In the genomic region with DNA sequence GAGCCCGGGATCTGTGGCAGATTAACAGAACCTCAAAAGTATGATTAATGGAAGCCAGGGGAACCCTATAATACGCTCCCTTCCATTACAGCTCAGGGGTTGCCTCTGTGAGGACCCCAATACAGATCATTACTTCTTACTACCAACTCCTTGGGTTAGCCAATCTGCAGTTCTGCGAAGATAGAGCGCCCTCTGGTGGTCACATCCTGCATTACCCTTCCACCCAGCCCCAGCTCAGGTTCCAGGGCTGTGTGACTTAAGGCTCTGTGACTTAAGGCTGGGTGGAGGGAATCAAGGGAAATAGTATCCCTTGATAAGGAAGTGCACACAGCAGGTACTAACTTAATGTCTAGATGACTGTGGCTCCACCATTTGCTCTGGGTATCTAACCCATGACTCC, we compare ENCODE assay signal across 8 mouse cellular contexts. TPM values are rescaled to one million over a fixed set of nuclear protein-coding genes. Genes with fewer than 3 reads are reported as not detected.
DNase-seq lines count a peak whose midpoint lies in the region; ATAC-seq and TF ChIP-seq lines count a peak whose summit lies in the region.
"Had no signal": no experiment of that assay in that cellular context is flagged by ENCODE, and none has a peak within 500 bp of the region (broad histone marks: within the 10 kb centered on the region; RNA-seq: fewer than 3 reads in every experiment).

No protein-coding gene starts in this region.

- peaks cover 15% of the 10 kb centered on the region; the same call in 1 of the 2 replicates for H3K36me3 ChIP-seq in hindbrain, postnatal 0 days (ENCODE audit: insufficient read depth, low read length)
- H3K36me3 ChIP-seq in midbrain, embryonic 14.5 days (ENCODE audit: control insufficient read depth, insufficient read depth, low read length): peaks cover 65% of the 10 kb centered on the region

- intact Hi-C loops in left cerebral cortex, postnatal 14 days (cut with DNase I): loop anchor here (5.0 to 10.0 kb wide), 4 partner anchors 91 to 213 kb away; a partner anchor contains a TSS

- H3K4me3 ChIP-seq in hindbrain, postnatal 0 days (ENCODE audit: low read length): no peak overlapping the region
- no peak overlapping the region for H3K4me3 ChIP-seq in midbrain, embryonic 14.5 days (replicated peaks; ENCODE audit: low read depth, low read length)
- H3K4me3 ChIP-seq: megakaryocyte, embryonic 14.5 days had no signal

- H3K9ac ChIP-seq in hindbrain, postnatal 0 days (replicated peaks; ENCODE audit: low read length): no peak overlapping the region
- no peak overlapping the region for H3K9ac ChIP-seq in midbrain, embryonic 14.5 days (replicated peaks; ENCODE audit: low read length)

- TF ChIP-seq CTCF in hindbrain, postnatal 0 days (IDR thresholded peaks at IDR 0.05; ENCODE audit: low read depth): peak; percentile 99

- peak; percentile 47; the same call in 1 of the 2 replicates for ATAC-seq in hindbrain, postnatal 0 days
- no peak for ATAC-seq in midbrain, embryonic 14.5 days (ENCODE audit: low FRiP score, low TSS enrichment)

- H3K9me3 ChIP-seq in hindbrain, postnatal 0 days (ENCODE audit: low read length): no peaks in the 10 kb centered on the region
- H3K9me3 ChIP-seq in midbrain, embryonic 14.5 days (ENCODE audit: control insufficient read depth, low read length): no peaks in the 10 kb centered on the region

- DNase-seq in ZHBTc4 (ENCODE audit: low read depth, low spot score): peak; percentile 83
- peak; percentile 87 for DNase-seq in cerebellum, adult 9-10 months
- peak; percentile 82 to 83 for DNase-seq in frontal cortex, postnatal 36 days (ENCODE audit: low spot score in 2 of 2)
- DNase-seq in hindbrain, postnatal 0 days (ENCODE audit: low spot score): peak; percentile 84
- peak; percentile 82 to 91 for DNase-seq in left cerebral cortex, postnatal 14 days (ENCODE audit: low spot score in 2 of 2)
- DNase-seq in midbrain, embryonic 14.5 days: peak; percentile 89
- DNase-seq in spleen, adult 18-20 months: peak; percentile 41 to 82

- no peaks in the 10 kb centered on the region for H3K27me3 ChIP-seq in hindbrain, postnatal 0 days (ENCODE audit: insufficient read depth, low read length)
- no peaks in the 10 kb centered on the region for H3K27me3 ChIP-seq in midbrain, embryonic 14.5 days (ENCODE audit: control insufficient read depth, insufficient read depth, low read length)

- H3K4me2 ChIP-seq in hindbrain, postnatal 0 days (ENCODE audit: low read depth, low read length): no peak overlapping the region
- H3K4me2 ChIP-seq in midbrain, embryonic 14.5 days (ENCODE audit: low read length): no peak overlapping the region

- no peaks in the 10 kb centered on the region for H3K4me1 ChIP-seq in hindbrain, postnatal 0 days (ENCODE audit: insufficient read depth, low read length)
- no peaks in the 10 kb centered on the region for H3K4me1 ChIP-seq in midbrain, embryonic 14.5 days (ENCODE audit: control insufficient read depth, insufficient read depth, low read length)
- H3K4me1 ChIP-seq: megakaryocyte, embryonic 14.5 days had no signal

- H3K27ac ChIP-seq in hindbrain, postnatal 0 days: no peak overlapping the region
- H3K27ac ChIP-seq in midbrain, embryonic 14.5 days (replicated peaks; ENCODE audit: low read depth, low read length): no peak overlapping the region

- WGBS in hindbrain, postnatal 0 days: 24% methylated on average over 4 of the region's 4 CpGs
- 28% methylated on average over 4 of the region's 4 CpGs for WGBS in midbrain, embryonic 14.5 days

RNA-seq across cellular contexts. Expression of a gene that starts 25.7 kb away (rescaled TPM):
- 77.1 and 80.1 TPM in 2 replicates for total RNA-seq in hindbrain, postnatal 0 days (2014; rRNA removed)
- polyA plus RNA-seq in hindbrain, postnatal 0 days (2015; fragmentation: Nextera tagmentation; extraction: Ambion mirVana): 61.4 and 67.1 TPM in 2 replicates
- 10 to 100 TPM; 36.9 to 46.7 TPM for total RNA-seq in left cerebral cortex, postnatal 14 days (2021)
- 78.0 and 82.6 TPM in 2 replicates for polyA plus RNA-seq in midbrain, embryonic 14.5 days (2014; fragmentation: Nextera tagmentation; extraction: Ambion mirVana)
